Mouse (Mus musculus): ENCODE measurements around the gene Nme3.

Gene Nme3

GRCm38 (mm10) chr17:24881738-24882440 is 14.4 kb upstream of the Nme3 start:
- peak; percentile 52 to 79 for DNase-seq

- no peak for DNase-seq
These were observed 11.9 kb upstream of the Nme3 start for GRCm38 (mm10) chr17:24884391-24884790.

- no peak for DNase-seq
These were observed 10.8 kb upstream of the Nme3 start for GRCm38 (mm10) chr17:24885356-24886133.

GRCm38 (mm10) chr17:24886134-24886931 is 10.0 kb upstream of the Nme3 start, which contains the start of the genes Nubp2 and Spsb3:
Gene Nubp2 (minus strand): TSS chr17:24886349.
Gene Spsb3 (plus strand): TSS chr17:24886643.
- peak; percentile 99 to 100 for DNase-seq

GRCm38 (mm10) chr17:24886932-24887271 is 9.4 kb upstream of the Nme3 start:
- no peak for DNase-seq

- DNase-seq = peak in 1 of 2 experiments; percentile 12
These were observed 8.8 kb upstream of the Nme3 start for GRCm38 (mm10) chr17:24887291-24888080.

- no peak for DNase-seq
These were observed 7.4 kb upstream of the Nme3 start for GRCm38 (mm10) chr17:24888862-24889261.

- DNase-seq = no peak
These were observed 5.9 kb upstream of the Nme3 start for GRCm38 (mm10) chr17:24890151-24891092.

- no peak for DNase-seq
These were observed 5.0 kb upstream of the Nme3 start for GRCm38 (mm10) chr17:24891321-24891720.

GRCm38 (mm10) chr17:24892785-24893184 is 3.5 kb upstream of the Nme3 start:
- no peak for DNase-seq

- DNase-seq = no peak
These were observed 3.0 kb upstream of the Nme3 start for GRCm38 (mm10) chr17:24893276-24893675.

GRCm38 (mm10) chr17:24894061-24894994 is 2.0 kb upstream of the Nme3 start:
- no peak for DNase-seq

GRCm38 (mm10) chr17:24894995-24895547 is 1.2 kb upstream of the Nme3 start, which contains the start of the genes Eme2 and Mrps34:
Gene Eme2 (minus strand): TSS chr17:24895087.
Gene Mrps34 (plus strand): TSS chr17:24895116.
- peak; percentile 88 to 90 for DNase-seq

- DNase-seq = no peak
These were observed 594 bp upstream of the Nme3 start for GRCm38 (mm10) chr17:24895571-24896240.

- no peak for DNase-seq
These were observed 631 bp downstream of the Nme3 start for GRCm38 (mm10) chr17:24896993-24897269.

- DNase-seq = no peak
These were observed 1.3 kb downstream of the Nme3 start for GRCm38 (mm10) chr17:24897600-24897999.

GRCm38 (mm10) chr17:24898041-24898854 is 1.9 kb downstream of the Nme3 start:
- DNase-seq = no peak

GRCm38 (mm10) chr17:24899153-24899552 is 2.9 kb downstream of the Nme3 start:
- no peak for DNase-seq

All from kidney, postnatal 36 days (tissue).